Mouse (Mus musculus): ENCODE measurements around the gene Fcnb.

GRCm38 (mm10) chr2:28040466-28040865, 44.2 kb downstream of the Fcnb start:
- no peak for TF ChIP-seq CTCF (IDR thresholded peaks at IDR 0.05; ENCODE audit: control insufficient read depth, insufficient read depth, low read length)
- TF ChIP-seq POLR2A (IDR thresholded peaks at IDR 0.05; ENCODE audit: borderline replicate concordance, control insufficient read depth, low read depth, low read length) = no peak

All from bone marrow, adult 2 months (tissue).